Mouse (Mus musculus) liver, adult (tissue): ENCODE results near the gene Caskin2.
A peak's percentile ranks its signal among the peaks of the same experiment; 100 is the strongest.

Experiments
- GATA4 ChIP-seq: IDR thresholded peaks from 2 replicates; pipeline ENCODE4 v1.6.1; 2014; ENCODE audit warnings: mild to moderate bottlenecking, low read length; ENCODE audit not compliant: insufficient replicate concordance

Gene Caskin2

GRCm38 (mm10) chr11:115814605-115815450 lies 1.4 kb upstream of the Caskin2 start, which contains the start of gene Tsen54:
Gene Tsen54 (plus strand): TSS chr11:115814724.
- no peak for TF ChIP-seq GATA4

GRCm38 (mm10) chr11:115812533-115813420 lies 662 bp downstream of the Caskin2 start:
- TF ChIP-seq GATA4: no peak

- TF ChIP-seq GATA4: no peak
Observed at GRCm38 (mm10) chr11:115812095-115812494, 1.3 kb downstream of the Caskin2 start.

GRCm38 (mm10) chr11:115811381-115812093 lies 1.9 kb downstream of the Caskin2 start:
- no peak for TF ChIP-seq GATA4

- TF ChIP-seq GATA4: no peak
Observed at GRCm38 (mm10) chr11:115810377-115810776, 3.1 kb downstream of the Caskin2 start.

GRCm38 (mm10) chr11:115809311-115809781 lies 4.1 kb downstream of the Caskin2 start:
- TF ChIP-seq GATA4: peak; percentile 39; the same call in 1 of the 2 replicates

- TF ChIP-seq GATA4: no peak
Observed at GRCm38 (mm10) chr11:115808696-115809310, 4.6 kb downstream of the Caskin2 start.

GRCm38 (mm10) chr11:115807971-115808370 lies 5.5 kb downstream of the Caskin2 start:
- TF ChIP-seq GATA4: no peak

- no peak for TF ChIP-seq GATA4
Observed at GRCm38 (mm10) chr11:115807306-115807705, 6.1 kb downstream of the Caskin2 start.

- TF ChIP-seq GATA4: no peak
Observed at GRCm38 (mm10) chr11:115806154-115806553, 7.3 kb downstream of the Caskin2 start.

GRCm38 (mm10) chr11:115805005-115805404 lies 8.4 kb downstream of the Caskin2 start:
- TF ChIP-seq GATA4: no peak

- TF ChIP-seq GATA4: no peak
Observed at GRCm38 (mm10) chr11:115803072-115803709, 10.2 kb downstream of the Caskin2 start.

- TF ChIP-seq GATA4: no peak
Observed at GRCm38 (mm10) chr11:115800981-115801380, 12.5 kb downstream of the Caskin2 start.

- no peak for TF ChIP-seq GATA4
Observed at GRCm38 (mm10) chr11:115797665-115798064, 15.8 kb downstream of the Caskin2 start.
